Mouse (Mus musculus) G1E (cell line): Measurements from ENCODE around the gene Cyp2b23.
"Not testable (repeated sequence)": the region's sequence is repeated elsewhere in the genome, so short reads cannot be mapped to it uniquely, and the experiment has no call there.

Experiments
- CTCF ChIP-seq: IDR thresholded peaks from 2 replicates; pipeline ENCODE4 v1.5.1; 2012; ENCODE audit warnings: low read depth, low read length, inconsistent platforms, mixed read lengths
- GATA1 ChIP-seq: IDR thresholded peaks from 2 replicates; pipeline ENCODE4 v1.6.1; 2012; ENCODE audit warnings: borderline replicate concordance, low read length, inconsistent platforms, mixed read lengths
- GATA2 ChIP-seq: IDR thresholded peaks from 2 replicates; pipeline ENCODE4 v1.6.1; 2012; ENCODE audit warnings: low read depth, low read length, inconsistent platforms, borderline replicate concordance
- POLR2AphosphoS5 ChIP-seq: IDR thresholded peaks from 2 replicates; pipeline ENCODE4 v1.6.1; 2012; ENCODE audit warnings: low read depth, low read length, inconsistent platforms; ENCODE audit not compliant: insufficient replicate concordance
- TAL1 ChIP-seq: conservative IDR thresholded peaks from 2 replicates; pipeline ENCODE4 v1.6.1; 2012; ENCODE audit warnings: low read depth, low read length, inconsistent platforms, mixed read lengths

- not testable (repeated sequence) for TF ChIP-seq CTCF, GATA1, GATA2, TAL1, POLR2AphosphoS5
These were observed 18.8 kb downstream of the Cyp2b23 start for GRCm38 (mm10) chr7:26667466-26667865.
